Mouse (Mus musculus) ovary, adult 2 months (tissue): Measurements from ENCODE around the gene Adgrb3. TPM values are rescaled to one million over a fixed set of nuclear protein-coding genes. Genes with fewer than 3 reads are reported as not detected.

Experiments
- polyA plus RNA-seq: library from polyadenylated mRNA; depleted of rRNA; stranded (reverse); fragments of >200 nt; gene quantifications from 2 replicates; pipeline ENCODE4 v1.2.3, GENCODE M21; 2012; rRNA removed

Gene Adgrb3
- polyA plus RNA-seq: 0.10 TPM in 1 of 2 replicates, not detected in the other

GRCm38 (mm10) chr1:25828971-25829920 is at the start of gene Adgrb3:
Adgrb3 (minus strand) TSS chr1:25829707.

